Mouse (Mus musculus) E14TG2a.4 (cell line): ENCODE results near the gene Kat6b.

Source experiments
- H3K27me3 ChIP-seq: 2 replicates; pipeline ENCODE4 v1.6.1; 2014; ENCODE audit warnings: low read length, control low read depth; ENCODE audit not compliant: insufficient read depth
- H3K36me3 ChIP-seq: 2 replicates; pipeline ENCODE4 v1.6.1; 2014; ENCODE audit warnings: low read length, control low read depth; ENCODE audit not compliant: insufficient read depth
- H3K4me1 ChIP-seq: replicated peaks from 2 replicates; pipeline ENCODE4 v1.6.1; 2014; ENCODE audit warnings: low read depth, low read length, control low read depth
- H3K4me3 ChIP-seq: replicated peaks from 2 replicates; pipeline ENCODE4 v1.5.1; 2014; ENCODE audit warnings: mild to moderate bottlenecking, low read length
- H3K9me3 ChIP-seq: 2 replicates; pipeline ENCODE4 v1.6.1; 2014; ENCODE audit warnings: low read length, control low read depth
- CTCF ChIP-seq: conservative IDR thresholded peaks from 2 replicates; pipeline ENCODE4 v1.5.1; 2014; ENCODE audit warnings: low read length
- NANOG ChIP-seq: IDR thresholded peaks from 2 replicates; pipeline ENCODE4 v1.6.1; 2014; ENCODE audit warnings: borderline replicate concordance, low read length, mixed read lengths
- POU5F1 ChIP-seq: IDR thresholded peaks from 2 replicates; pipeline ENCODE4 v1.6.1; 2014; ENCODE audit warnings: low read length, borderline replicate concordance

Gene Kat6b

GRCm38 (mm10) chr14:21592985-21593750 is 111.9 kb downstream of the Kat6b start:
- Histone ChIP-seq H3K4me3 (no peak overlapping the region), H3K36me3 (peaks cover 61% of the 10 kb centered on the region), H3K27me3 (no peaks in the 10 kb centered on the region), H3K4me1 (peaks cover 59% of the 10 kb centered on the region), H3K9me3 (no peaks in the 10 kb centered on the region)
- TF ChIP-seq CTCF (no peak), NANOG (no peak; the same call in 1 of the 2 replicates), POU5F1 (no peak)

GRCm38 (mm10) chr14:21599446-21600173 is 118.4 kb downstream of the Kat6b start:
- Histone ChIP-seq H3K36me3 (peaks cover 67% of the 10 kb centered on the region), H3K4me1 (peaks cover 74% of the 10 kb centered on the region), H3K4me3 (no peak overlapping the region), H3K9me3 (no peaks in the 10 kb centered on the region), H3K27me3 (no peaks in the 10 kb centered on the region)
- TF ChIP-seq CTCF (no peak), POU5F1 (no peak), NANOG (no peak)

GRCm38 (mm10) chr14:21600174-21600566 is 118.9 kb downstream of the Kat6b start:
- TF ChIP-seq NANOG: no peak
- no peak for TF ChIP-seq POU5F1
- TF ChIP-seq CTCF: no peak
- Histone ChIP-seq H3K36me3 (peaks cover 70% of the 10 kb centered on the region), H3K9me3 (no peaks in the 10 kb centered on the region), H3K27me3 (no peaks in the 10 kb centered on the region), H3K4me1 (peaks cover 79% of the 10 kb centered on the region), H3K4me3 (no peak overlapping the region)

- TF ChIP-seq CTCF (no peak), NANOG (no peak), POU5F1 (no peak)
- Histone ChIP-seq H3K36me3 (peaks cover 74% of the 10 kb centered on the region), H3K9me3 (no peaks in the 10 kb centered on the region), H3K4me1 (peaks cover 84% of the 10 kb centered on the region), H3K4me3 (no peak overlapping the region), H3K27me3 (no peaks in the 10 kb centered on the region)
Observed at GRCm38 (mm10) chr14:21600628-21601027, 119.4 kb downstream of the Kat6b start.

GRCm38 (mm10) chr14:21602166-21602565 is 120.9 kb downstream of the Kat6b start:
- Histone ChIP-seq H3K9me3 (no peaks in the 10 kb centered on the region), H3K27me3 (no peaks in the 10 kb centered on the region), H3K36me3 (peaks cover 84% of the 10 kb centered on the region), H3K4me1 (peaks cover 92% of the 10 kb centered on the region), H3K4me3 (no peak overlapping the region)
- TF ChIP-seq NANOG (no peak), POU5F1 (no peak), CTCF (no peak)

- TF ChIP-seq NANOG (no peak), CTCF (no peak), POU5F1 (no peak)
- peaks cover 84% of the 10 kb centered on the region for H3K36me3 ChIP-seq
- H3K9me3 ChIP-seq: no peaks in the 10 kb centered on the region
- H3K4me3 ChIP-seq: no peak overlapping the region
- peaks cover 90% of the 10 kb centered on the region for H3K4me1 ChIP-seq
- H3K27me3 ChIP-seq: no peaks in the 10 kb centered on the region
Observed at GRCm38 (mm10) chr14:21602937-21603336, 121.7 kb downstream of the Kat6b start.

- Histone ChIP-seq H3K27me3 (no peaks in the 10 kb centered on the region), H3K4me3 (no peak overlapping the region), H3K4me1 (peaks cover 84% of the 10 kb centered on the region), H3K9me3 (no peaks in the 10 kb centered on the region), H3K36me3 (peaks cover 85% of the 10 kb centered on the region)
- TF ChIP-seq NANOG (no peak), CTCF (no peak), POU5F1 (no peak)
Observed at GRCm38 (mm10) chr14:21607686-21608085, 126.5 kb downstream of the Kat6b start.

- H3K4me3 ChIP-seq: no peak overlapping the region
- TF ChIP-seq POU5F1 (no peak), CTCF (no peak), NANOG (no peak)
- peaks cover 86% of the 10 kb centered on the region for H3K4me1 ChIP-seq
- H3K9me3 ChIP-seq: no peaks in the 10 kb centered on the region
- no peaks in the 10 kb centered on the region for H3K27me3 ChIP-seq
- peaks cover 88% of the 10 kb centered on the region for H3K36me3 ChIP-seq
Observed at GRCm38 (mm10) chr14:21608886-21609285, 127.7 kb downstream of the Kat6b start.
